Mouse (Mus musculus) hindbrain, embryonic 11.5 days (tissue): ENCODE data around the gene Klhl11. TPM values are rescaled to one million over a fixed set of nuclear protein-coding genes. Genes with fewer than 3 reads are reported as not detected.

ENCODE experiments used
- ATAC-seq: fragments of 200-750 bp; cut with Nextera tagmentation; 2 replicates; pipeline ENCODE4 v1.8.0; 2017; ENCODE audit warnings: mild to moderate bottlenecking, moderate TSS enrichment, moderate library complexity; ENCODE audit not compliant: low FRiP score
- DNase-seq: peaks from one replicate; pipeline ENCODE4 v3.0.0-alpha.2; 2015; ENCODE audit warnings: low spot score
- H3K27ac ChIP-seq: fragments of 300-500 bp; sonication (generic); 2 replicates; pipeline ENCODE4 v1.5.1; 2014; ENCODE audit warnings: mild to moderate bottlenecking, low read depth, low read length
- H3K27me3 ChIP-seq: fragments of 300-500 bp; sonication (generic); 2 replicates; pipeline ENCODE4 v1.6.1; 2014; ENCODE audit warnings: mild to moderate bottlenecking, low read length, moderate library complexity, mixed read lengths; ENCODE audit not compliant: control insufficient read depth, insufficient read depth
- H3K36me3 ChIP-seq: fragments of 300-500 bp; sonication (generic); 2 replicates; pipeline ENCODE4 v1.6.1; 2014; ENCODE audit warnings: mild to moderate bottlenecking, low read length, moderate library complexity, mixed read lengths; ENCODE audit not compliant: control insufficient read depth, insufficient read depth
- H3K4me1 ChIP-seq: fragments of 300-500 bp; sonication (generic); replicated peaks from 2 replicates; pipeline ENCODE4 v1.6.1; 2014; ENCODE audit warnings: low read length, mixed read lengths; ENCODE audit not compliant: control insufficient read depth, insufficient read depth
- H3K4me2 ChIP-seq: fragments of 300-500 bp; sonication (generic); replicated peaks from 2 replicates; pipeline ENCODE4 v1.6.1; 2014; ENCODE audit warnings: mild to moderate bottlenecking, low read depth, low read length
- H3K4me3 ChIP-seq: fragments of 300-500 bp; sonication (generic); 2 replicates; pipeline ENCODE4 v1.5.1; 2014; ENCODE audit warnings: low read depth, low read length
- H3K9ac ChIP-seq: fragments of 300-500 bp; sonication (generic); 2 replicates; pipeline ENCODE4 v1.6.1; 2014; ENCODE audit warnings: low read depth, low read length
- H3K9me3 ChIP-seq: fragments of 300-500 bp; sonication (generic); 2 replicates; pipeline ENCODE4 v1.6.1; 2016; ENCODE audit warnings: low read length; ENCODE audit not compliant: control insufficient read depth
- WGBS: fragments of 180-500 bp; shearing (Covaris S2); extraction: QIAGEN DNeasy Blood & Tissue Kit; methylation state at CpG from one replicate; pipeline ENCODE4 v1.1.7; 2014; 5-methylcytosine and 5-hydroxymethylcytosine counted together
- polyA plus RNA-seq: library from polyadenylated mRNA; unstranded; fragments of >200 nt; fragmentation: Nextera tagmentation; extraction: Ambion mirVana; gene quantifications from 2 replicates; pipeline ENCODE4 v1.2.1, GENCODE M21; 2014

The Klhl11 gene
- polyA plus RNA-seq, 1 experiment from 2014 or later: 14.9 TPM

DNA sequence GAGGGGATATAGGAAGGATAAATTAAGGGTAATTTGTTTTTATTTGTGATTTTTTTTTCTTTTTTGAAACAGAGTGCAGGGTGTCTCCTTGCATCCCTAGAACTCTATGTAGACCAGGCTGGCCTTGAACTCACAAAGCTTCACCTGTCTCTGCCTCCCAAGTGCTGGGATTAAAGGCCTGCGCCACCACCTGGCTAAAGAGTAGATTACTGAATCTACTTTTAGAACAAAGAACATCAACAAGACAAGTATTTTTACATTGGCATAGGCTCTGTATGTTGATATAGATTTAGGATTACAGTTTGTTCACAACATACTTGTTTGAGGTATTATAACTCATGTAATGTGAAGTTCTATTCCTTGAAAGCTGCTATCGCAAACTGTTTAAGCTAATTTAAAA is 38.0 kb upstream of the Klhl11 start:
- no peak overlapping the region for H3K4me2 ChIP-seq
- no peaks in the 10 kb centered on the region for H3K4me1 ChIP-seq
- WGBS: 99% methylated on average over 2 of the region's 2 CpGs
- H3K36me3 ChIP-seq: peaks cover 17% of the 10 kb centered on the region
- ATAC-seq (no peak), DNase-seq (no peak)
- no peak overlapping the region for H3K9ac ChIP-seq
- H3K27me3 ChIP-seq: no peaks in the 10 kb centered on the region
- no peak overlapping the region for H3K27ac ChIP-seq
- H3K9me3 ChIP-seq: no peaks in the 10 kb centered on the region
- no peak overlapping the region for H3K4me3 ChIP-seq

DNA sequence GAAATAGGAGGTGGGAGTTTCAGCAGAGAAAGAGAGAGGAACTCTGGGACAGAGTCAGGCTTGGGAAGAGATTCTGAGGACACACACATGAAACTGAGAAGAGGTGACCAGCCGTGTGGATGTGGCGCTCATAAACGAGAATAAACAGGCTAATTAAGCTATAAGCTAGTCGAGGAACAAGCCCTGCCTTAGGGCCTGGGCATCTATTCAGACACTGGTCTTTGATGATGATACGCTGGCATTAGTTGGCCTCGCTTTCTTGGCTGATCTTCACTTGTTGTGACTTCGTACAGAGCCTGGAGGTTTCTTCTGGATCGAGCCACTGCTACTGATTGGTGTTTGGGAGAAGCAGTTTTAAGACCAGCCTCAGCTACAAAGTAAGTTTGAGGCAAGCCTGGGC is 33.5 kb upstream of the Klhl11 start:
- Histone ChIP-seq H3K9ac (no peak overlapping the region), H3K27ac (no peak overlapping the region), H3K4me3 (no peak overlapping the region), H3K4me1 (no peaks in the 10 kb centered on the region), H3K36me3 (peaks cover 9% of the 10 kb centered on the region; the same call in 1 of the 2 replicates), H3K4me2 (no peak overlapping the region), H3K9me3 (no peaks in the 10 kb centered on the region), H3K27me3 (no peaks in the 10 kb centered on the region)
- DNase-seq (no peak), ATAC-seq (no peak)
- WGBS: 97% methylated on average over 8 of the region's 8 CpGs

DNA sequence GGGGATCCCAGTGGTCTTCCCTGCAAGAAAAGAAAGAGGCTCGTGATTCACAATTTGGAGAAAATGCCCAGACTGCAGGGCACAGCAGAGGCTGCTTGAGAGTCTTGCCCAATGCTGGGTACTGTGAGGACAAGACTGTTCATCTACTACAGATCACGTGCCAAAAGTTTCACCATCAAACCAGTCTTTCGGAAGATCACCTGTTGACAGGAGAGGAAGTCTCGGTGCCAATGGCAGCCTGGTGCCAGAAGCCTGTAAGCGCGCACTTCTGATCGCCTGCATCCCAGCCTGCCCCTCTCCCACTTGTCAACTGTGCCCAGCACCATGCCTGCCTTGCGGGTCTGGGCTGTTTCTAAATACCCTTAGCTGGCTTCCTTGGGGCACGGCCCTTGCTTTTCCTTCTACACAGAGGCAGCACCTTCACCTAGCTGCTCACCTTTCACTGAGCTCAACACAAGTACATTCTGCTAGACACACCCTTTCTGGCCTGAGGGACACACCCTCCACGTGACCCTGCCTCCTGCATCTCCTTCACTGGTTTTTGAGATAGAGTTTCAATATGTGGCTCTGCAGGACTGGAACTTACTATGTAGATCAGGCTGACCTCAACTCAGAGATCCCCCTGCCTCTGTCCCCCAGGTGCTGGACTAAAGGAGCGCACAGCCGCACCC is 32.6 kb upstream of the Klhl11 start:
- ATAC-seq (no peak), DNase-seq (no peak)
- Histone ChIP-seq H3K27me3 (no peaks in the 10 kb centered on the region), H3K9me3 (no peaks in the 10 kb centered on the region), H3K36me3 (peaks cover 11% of the 10 kb centered on the region), H3K4me3 (no peak overlapping the region), H3K4me2 (no peak overlapping the region), H3K9ac (no peak overlapping the region), H3K27ac (no peak overlapping the region), H3K4me1 (no peaks in the 10 kb centered on the region)
- 95% methylated on average over 12 of the region's 12 CpGs for WGBS

DNA sequence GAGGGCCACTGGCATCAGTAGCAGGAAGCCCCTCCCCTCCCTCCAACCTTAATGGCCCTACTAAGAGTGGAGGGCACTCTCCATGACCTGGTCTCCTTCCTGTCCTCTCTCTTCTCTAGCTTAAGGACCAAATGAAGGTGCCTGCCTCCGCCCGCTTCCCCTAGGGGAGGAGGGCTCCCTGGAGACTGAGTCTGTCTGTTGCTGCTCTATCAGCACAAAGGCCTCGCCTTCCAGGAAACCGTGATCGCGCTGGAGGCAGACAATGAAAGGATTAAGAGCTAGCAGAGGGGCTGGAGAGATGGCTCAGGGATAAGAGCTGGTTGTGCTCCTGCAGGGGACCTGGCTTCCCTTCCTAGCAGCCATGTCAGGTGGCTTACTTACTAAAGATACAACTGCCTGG is 28.8 kb upstream of the Klhl11 start:
- 58% methylated on average over 6 of the region's 6 CpGs for WGBS
- DNase-seq (no peak), ATAC-seq (no peak)
- no peak overlapping the region for H3K9ac ChIP-seq
- H3K9me3 ChIP-seq: no peaks in the 10 kb centered on the region
- no peak overlapping the region for H3K4me2 ChIP-seq
- H3K36me3 ChIP-seq: peaks cover 32% of the 10 kb centered on the region
- H3K4me3 ChIP-seq: no peak overlapping the region
- H3K27me3 ChIP-seq: no peaks in the 10 kb centered on the region
- no peaks in the 10 kb centered on the region for H3K4me1 ChIP-seq
- no peak overlapping the region for H3K27ac ChIP-seq

DNA sequence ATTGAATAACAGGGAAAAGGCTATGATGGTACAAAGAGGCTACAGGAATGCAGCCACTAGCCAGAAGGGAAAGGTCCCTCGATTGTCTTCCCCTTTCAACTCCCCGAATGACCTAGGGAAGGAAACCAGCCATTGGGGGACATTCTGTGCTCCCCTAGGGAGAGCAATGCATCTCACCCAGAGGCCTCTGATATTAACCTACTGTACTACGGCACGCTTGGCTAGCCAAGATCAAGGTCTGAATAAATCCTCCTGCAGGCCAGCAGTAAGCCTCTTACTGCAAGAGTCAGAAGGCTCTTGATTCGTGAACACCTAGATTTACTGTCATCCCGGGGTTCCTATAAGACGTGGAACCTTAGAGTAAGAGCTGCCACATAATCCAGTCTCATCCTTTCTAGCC is 28.1 kb upstream of the Klhl11 start:
- ATAC-seq: no peak
- WGBS: 90% methylated on average over 7 of the region's 7 CpGs
- Histone ChIP-seq H3K9me3 (no peaks in the 10 kb centered on the region), H3K4me3 (no peak overlapping the region), H3K4me1 (no peaks in the 10 kb centered on the region), H3K4me2 (no peak overlapping the region), H3K27me3 (no peaks in the 10 kb centered on the region), H3K9ac (no peak overlapping the region), H3K27ac (no peak overlapping the region), H3K36me3 (peaks cover 39% of the 10 kb centered on the region)
- no peak for DNase-seq

DNA sequence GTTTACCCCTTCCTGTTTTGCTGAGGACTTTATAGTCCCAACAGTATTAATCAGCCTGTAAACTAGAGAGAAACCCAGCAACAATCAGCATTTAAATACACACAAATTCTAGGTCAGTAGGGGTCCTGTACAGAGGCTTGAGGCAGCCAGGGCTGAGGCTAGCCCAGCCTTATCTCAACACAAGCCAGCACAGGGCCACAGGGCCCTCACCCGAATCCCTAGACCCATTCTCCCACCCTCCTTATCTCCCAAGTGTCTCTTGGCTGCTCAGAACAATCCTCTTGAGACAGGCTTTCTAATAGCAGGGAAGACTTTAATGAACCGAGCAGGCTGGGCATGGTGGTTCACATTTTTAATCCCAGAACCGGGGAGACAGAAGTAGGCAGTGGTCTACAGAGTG is 27.7 kb upstream of the Klhl11 start:
- H3K27ac ChIP-seq: no peak overlapping the region
- H3K27me3 ChIP-seq: no peaks in the 10 kb centered on the region
- no peak overlapping the region for H3K4me3 ChIP-seq
- H3K36me3 ChIP-seq: peaks cover 41% of the 10 kb centered on the region
- H3K9me3 ChIP-seq: no peaks in the 10 kb centered on the region
- no peak for DNase-seq
- no peaks in the 10 kb centered on the region for H3K4me1 ChIP-seq
- ATAC-seq: no peak
- WGBS: 91% methylated on average over 3 of the region's 3 CpGs
- no peak overlapping the region for H3K4me2 ChIP-seq
- no peak overlapping the region for H3K9ac ChIP-seq

DNA sequence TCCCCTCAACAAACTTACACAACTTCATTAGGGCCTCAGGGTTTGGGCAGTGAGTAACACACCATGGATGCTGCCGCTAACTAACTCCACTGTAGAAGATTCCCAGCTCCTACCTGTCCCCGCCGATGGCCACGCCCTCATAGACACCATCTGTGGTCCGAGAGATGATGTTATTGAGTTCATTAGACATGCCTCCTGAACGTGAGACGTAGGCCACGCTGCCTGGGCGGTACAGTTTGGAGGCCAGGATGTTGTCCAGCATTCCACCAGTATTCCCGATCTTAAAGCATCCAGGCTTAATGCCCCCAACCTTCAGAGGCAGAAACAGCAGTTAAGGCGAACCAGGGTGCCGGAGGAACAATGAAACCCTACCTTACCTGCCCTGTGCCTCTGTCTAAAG is 21.2 kb upstream of the Klhl11 start:
- Histone ChIP-seq H3K27ac (no peak overlapping the region), H3K9ac (no peak overlapping the region), H3K4me2 (no peak overlapping the region), H3K36me3 (peaks cover 31% of the 10 kb centered on the region), H3K9me3 (no peaks in the 10 kb centered on the region), H3K4me3 (no peak overlapping the region), H3K27me3 (no peaks in the 10 kb centered on the region), H3K4me1 (no peaks in the 10 kb centered on the region)
- ATAC-seq (no peak), DNase-seq (no peak)
- WGBS: 92% methylated on average over 12 of the region's 12 CpGs

DNA sequence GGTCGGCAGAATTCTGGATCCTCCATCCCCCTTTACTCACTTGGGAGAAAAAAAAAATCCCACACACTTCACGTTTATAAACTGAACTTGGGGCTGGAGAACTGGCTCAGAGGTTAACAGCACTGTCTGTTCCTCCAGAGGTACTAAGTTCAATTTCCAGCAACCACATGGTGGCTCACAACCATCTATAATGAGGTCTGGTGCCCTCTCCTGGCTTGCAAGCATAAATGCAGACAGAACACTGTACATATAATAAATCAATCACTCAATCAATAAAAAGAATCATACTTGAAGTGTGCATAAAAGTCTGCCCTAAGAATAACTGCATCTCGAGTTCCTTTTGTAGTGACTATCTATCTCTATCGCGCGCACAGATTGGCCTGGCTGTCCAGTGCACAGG is 18.4 kb upstream of the Klhl11 start:
- Histone ChIP-seq H3K9ac (no peak overlapping the region), H3K4me1 (no peaks in the 10 kb centered on the region), H3K27ac (no peak overlapping the region), H3K27me3 (no peaks in the 10 kb centered on the region), H3K9me3 (no peaks in the 10 kb centered on the region), H3K36me3 (peaks cover 16% of the 10 kb centered on the region), H3K4me3 (no peak overlapping the region), H3K4me2 (no peak overlapping the region)
- DNase-seq (peak; percentile 22), ATAC-seq (no peak)
- 94% methylated on average over 6 of the region's 6 CpGs for WGBS

DNA sequence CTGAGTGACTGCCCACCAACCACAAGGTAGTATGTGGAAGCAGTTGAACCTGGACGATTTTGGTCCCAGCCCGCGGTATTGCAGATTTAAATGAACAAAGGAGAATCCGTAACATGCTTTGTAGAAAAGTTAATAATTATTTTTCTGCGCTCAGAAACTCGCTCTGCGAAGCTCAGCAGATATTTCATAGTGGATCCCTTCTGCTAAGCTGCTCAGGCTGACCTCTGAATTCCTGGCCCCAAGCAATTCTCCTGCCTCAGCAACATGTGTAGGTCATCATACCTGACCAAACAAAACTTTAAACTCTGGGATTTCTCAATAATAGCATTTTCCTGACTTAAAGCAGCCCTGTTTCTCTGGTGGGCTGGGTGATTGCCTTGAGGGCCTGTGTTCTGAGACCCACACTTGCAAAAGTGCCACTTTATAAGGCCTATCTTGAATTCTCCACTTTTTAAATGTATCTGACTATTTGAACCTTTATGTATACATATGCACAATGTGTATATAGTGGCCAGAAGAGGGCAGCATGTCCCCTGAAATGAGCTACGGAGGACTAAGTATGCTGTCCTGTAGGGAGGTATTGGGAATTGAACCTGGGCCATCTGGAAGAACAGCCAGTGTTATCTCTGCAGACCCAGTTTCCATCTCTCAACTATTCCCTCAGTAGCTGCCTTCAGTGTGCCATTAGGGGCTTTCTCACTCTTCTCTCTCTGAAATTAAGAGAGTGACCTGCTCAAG is 13.4 kb upstream of the Klhl11 start:
- ATAC-seq: no peak
- H3K4me2 ChIP-seq: no peak overlapping the region
- no peak overlapping the region for H3K27ac ChIP-seq
- peak; percentile 48 for DNase-seq
- no peak overlapping the region for H3K9ac ChIP-seq
- H3K9me3 ChIP-seq: no peaks in the 10 kb centered on the region
- no peaks in the 10 kb centered on the region for H3K27me3 ChIP-seq
- no peaks in the 10 kb centered on the region for H3K4me1 ChIP-seq
- H3K36me3 ChIP-seq: peaks cover 15% of the 10 kb centered on the region
- 88% methylated on average over 8 of the region's 8 CpGs for WGBS
- H3K4me3 ChIP-seq: no peak overlapping the region
